Mouse (Mus musculus) neutrophil, adult 5-6 weeks (primary cell): ENCODE data around the gene Rnf181. TPM values are rescaled to one million over a fixed set of nuclear protein-coding genes. Genes with fewer than 3 reads are reported as not detected.

ENCODE experiments used
- total RNA-seq: library from RNA; stranded (forward); fragments of 200-1000 nt; gene quantifications from 2 replicates; pipeline ENCODE4 v1.2.3, GENCODE M21; 2017

Gene Rnf181
- total RNA-seq, 1 experiment from 2014 or later: 79.3 TPM

Other genes starting within 250 kb of the Rnf181 start
- not detected in 2 replicates for gene Atoh8, start 131.4 kb downstream of the Rnf181 start, total RNA-seq
- not detected in 2 replicates for gene Sftpb, start 62.3 kb downstream of the Rnf181 start, total RNA-seq
- gene Usp39, start 21.8 kb downstream of the Rnf181 start, total RNA-seq: 34.1 and 44.6 TPM in 2 replicates
- gene 0610030E20Rik, start 19.6 kb downstream of the Rnf181 start, total RNA-seq: 44.6 and 44.9 TPM in 2 replicates
- gene Tmem150a, start 11.5 kb downstream of the Rnf181 start, total RNA-seq: 0.93 and 2.2 TPM in 2 replicates
- 15.8 and 16.2 TPM in 2 replicates for gene Vamp5, start 13.5 kb upstream of the Rnf181 start, total RNA-seq
- gene Vamp8, start 23.7 kb upstream of the Rnf181 start, total RNA-seq: 230 and 268 TPM in 2 replicates
- gene Ggcx, start 47.4 kb upstream of the Rnf181 start, total RNA-seq: 10.5 and 10.9 TPM in 2 replicates
- 159 and 167 TPM in 2 replicates for gene Mat2a, start 72.6 kb upstream of the Rnf181 start, total RNA-seq
- 1.3 TPM in 1 of 2 replicates, not detected in the other for gene Sh2d6, start 154.8 kb upstream of the Rnf181 start, total RNA-seq
- gene Capg, start 177.4 kb upstream of the Rnf181 start, total RNA-seq: 145 and 178 TPM in 2 replicates
- 8.7 and 10.5 TPM in 2 replicates for gene Elmod3, start 231.5 kb upstream of the Rnf181 start, total RNA-seq
- gene Retsat, start 231.5 kb upstream of the Rnf181 start, total RNA-seq: 1.2 and 1.5 TPM in 2 replicates